In genomic region chr11:68899815-68900214, GRCm38 (mm10) we compare ENCODE assay signal across 31 mouse cellular contexts. TPM values are rescaled to one million over a fixed set of nuclear protein-coding genes. Genes with fewer than 3 reads are reported as not detected.
"Had no signal": no experiment of that assay in that cellular context is flagged by ENCODE, and none has a peak within 500 bp of the region (broad histone marks: within the 10 kb centered on the region; RNA-seq: fewer than 3 reads in every experiment).

No protein-coding gene starts in this region.

- H3K4me2 ChIP-seq: limb, embryonic 13.5 days; midbrain, embryonic 12.5 days; neural tube, embryonic 12.5 days; neural tube, embryonic 15.5 days; stomach, embryonic 15.5 days had no signal

- H3K9me3 ChIP-seq: limb, embryonic 10.5 days; limb, embryonic 13.5 days; neural tube, embryonic 12.5 days; neural tube, embryonic 15.5 days; stomach, embryonic 15.5 days had no signal

- H3K4me3 ChIP-seq: limb, embryonic 10.5 days; limb, embryonic 13.5 days; midbrain, embryonic 12.5 days; myocyte; neural tube, embryonic 12.5 days; neural tube, embryonic 15.5 days; stomach, embryonic 15.5 days had no signal

- H3K9ac ChIP-seq: limb, embryonic 13.5 days; midbrain, embryonic 12.5 days; neural tube, embryonic 12.5 days; neural tube, embryonic 15.5 days; stomach, embryonic 15.5 days had no signal

- H3K27me3 ChIP-seq: neural tube, embryonic 12.5 days had no signal

- H3K27ac ChIP-seq: limb, embryonic 10.5 days; limb, embryonic 13.5 days; macrophage; midbrain, embryonic 12.5 days; neural tube, embryonic 12.5 days; neural tube, embryonic 15.5 days; stomach, embryonic 15.5 days had no signal

- DNase-seq: kidney, adult 18-20 months; kidney, adult 9 months; kidney, postnatal 14 days; kidney, postnatal 4 days; layer of hippocampus, adult 9-11 months; lung, adult 2 months; right cerebral cortex, adult 18-20 months; right cerebral cortex, postnatal 14 days; right cerebral cortex, postnatal 4 days; thymus, postnatal 25 days had no signal

- ATAC-seq: inflammation-experienced regulatory T-cells, adult 6 months; intestine, embryonic 16.5 days; midbrain, embryonic 16.5 days had no signal

RNA-seq across cellular contexts. Expression of gene Rnf222, which starts 11.5 kb away (rescaled TPM):
- total RNA-seq: layer of hippocampus, adult 18-20 months; layer of hippocampus, postnatal 25 days; left cerebral cortex, adult 18-20 months; left cerebral cortex, postnatal 25 days; megakaryocyte-erythroid progenitor cell, adult 5-6 weeks; monocyte, adult 5-6 weeks had no signal
- polyA plus RNA-seq: inflammation-experienced regulatory T-cells, adult 6 months; macrophage; midbrain, embryonic 16.5 days; myocyte; neural tube, embryonic 15.5 days had no signal

RNA-seq across cellular contexts. Expression of gene Odf4, which starts 27.1 kb away (rescaled TPM):
- total RNA-seq: layer of hippocampus, adult 18-20 months; layer of hippocampus, postnatal 25 days; left cerebral cortex, adult 18-20 months; liver, adult 2 months; megakaryocyte-erythroid progenitor cell, adult 5-6 weeks; monocyte, adult 5-6 weeks had no signal
- polyA plus RNA-seq: inflammation-experienced regulatory T-cells, adult 6 months; intestine, embryonic 16.5 days; kidney, embryonic 16.5 days; limb, embryonic 10.5 days; limb, embryonic 13.5 days; liver, adult 2 months; lung, embryonic 16.5 days; macrophage; myocyte; neural tube, embryonic 12.5 days; stomach, embryonic 15.5 days; thymus, postnatal 0 days had no signal

RNA-seq across cellular contexts. Expression of gene Arhgef15, which starts 57.5 kb away (rescaled TPM):
- total RNA-seq: megakaryocyte-erythroid progenitor cell, adult 5-6 weeks; monocyte, adult 5-6 weeks had no signal
- polyA plus RNA-seq: macrophage had no signal
